Mouse (Mus musculus) spleen, adult 18-20 months (tissue): ENCODE data around the gene Gm49383.

Experiments used
- DNase-seq, 2 experiments: peaks; one replicate each; pipeline ENCODE4 v3.0.0; 2022; ENCODE audit warnings: mixed read lengths in 2 of 2

The Gm49383 gene

DNA sequence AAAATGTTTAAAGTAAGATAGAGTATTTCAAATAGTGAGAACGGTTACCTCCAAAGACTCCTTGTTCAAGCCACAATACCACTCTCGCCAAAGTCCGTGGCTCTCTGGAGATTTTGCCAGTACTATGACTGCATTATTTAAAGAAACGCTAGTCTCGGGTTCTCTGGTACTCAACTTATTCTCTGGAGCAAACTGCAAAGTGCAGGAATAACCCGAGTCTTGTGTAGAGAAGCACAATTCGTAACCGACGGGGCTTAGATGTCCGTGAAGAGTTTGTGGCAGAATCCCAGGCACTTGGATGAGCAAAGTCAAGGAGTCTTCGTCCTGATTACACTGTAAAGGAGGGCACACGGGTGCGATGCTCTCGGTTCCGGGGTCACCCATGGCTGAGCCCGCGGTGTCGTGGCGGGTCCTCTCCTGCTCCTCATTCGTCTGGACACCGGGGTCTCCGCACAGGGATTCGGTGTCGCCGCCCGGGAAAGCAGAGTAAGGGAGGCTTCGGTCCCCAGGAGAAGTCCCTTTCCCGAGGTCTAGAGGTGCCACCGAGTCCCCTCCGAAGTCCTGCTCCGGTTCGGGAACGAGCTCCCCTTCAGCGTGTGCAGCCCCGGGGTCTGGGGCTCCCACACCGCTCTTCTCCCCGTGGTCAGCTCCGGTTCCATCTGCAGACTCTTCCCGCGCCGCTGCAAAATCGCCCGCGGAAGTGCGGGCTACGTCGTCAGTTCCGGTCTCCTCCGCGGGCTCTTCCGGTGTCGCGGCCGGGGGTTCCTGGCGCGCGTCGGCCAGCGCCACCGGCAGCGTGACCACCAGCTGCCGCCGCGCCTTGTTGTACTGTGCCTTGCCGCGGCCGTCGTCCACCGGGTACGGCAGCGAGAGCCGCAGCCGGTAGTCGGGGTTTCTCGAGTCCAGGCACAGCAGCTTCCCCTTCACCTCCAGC, at the start of gene Gm49383:
Gene Gm49383, minus strand, starts transcription at position 661 of the 934 bp plus-strand sequence.
- DNase-seq: peak in 1 of 2 experiments; percentile 51

DNA sequence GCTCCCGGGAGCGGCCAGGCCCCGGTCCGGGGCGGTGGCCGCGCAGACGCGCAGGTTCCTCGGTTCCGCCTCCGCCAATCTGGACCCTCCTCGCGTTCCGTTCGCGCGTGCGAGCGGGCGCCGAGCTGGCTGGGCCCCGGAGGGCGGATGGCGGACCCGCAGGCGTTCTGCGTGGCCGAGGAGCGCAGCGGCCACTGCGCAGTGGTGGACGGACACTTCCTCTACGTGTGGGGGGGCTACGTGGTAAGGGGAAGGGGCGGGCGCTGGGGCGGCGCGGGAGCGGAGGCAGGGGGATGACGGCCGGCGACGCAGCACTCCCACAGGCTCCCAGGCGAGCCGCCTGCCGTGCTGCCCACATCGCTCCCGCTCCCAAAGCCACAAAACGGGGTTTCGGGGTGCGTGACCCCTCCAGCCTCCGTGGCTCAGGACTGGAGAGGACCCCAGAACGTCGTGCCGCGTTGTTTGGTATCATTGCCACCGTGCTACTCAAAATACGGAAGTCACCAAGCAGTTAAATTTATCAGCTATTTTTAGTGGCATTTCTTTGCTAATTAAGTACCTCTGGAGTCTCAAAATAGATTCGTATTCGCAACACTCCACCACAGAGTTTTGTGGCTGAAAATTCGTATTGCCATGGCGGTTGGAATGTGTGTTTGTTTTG, 45.0 kb upstream of the Gm49383 start:
- DNase-seq: peak; percentile 46 to 67

DNA sequence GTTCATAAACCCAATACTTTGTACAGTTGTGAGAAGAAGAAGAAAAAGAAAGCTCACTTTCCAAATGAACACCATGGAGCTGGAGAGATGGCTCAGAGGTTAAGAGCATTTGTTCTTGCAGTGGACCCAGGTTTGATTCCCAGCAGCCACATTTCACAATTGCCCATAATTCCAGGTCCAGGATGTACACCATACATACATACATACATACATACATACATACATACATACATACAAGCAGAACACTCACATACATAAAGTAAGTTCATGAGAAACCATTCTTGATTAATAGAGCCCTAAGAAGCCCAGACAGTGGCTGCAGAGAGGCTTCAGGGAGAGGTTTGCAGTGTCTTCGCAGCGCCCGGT, 44.5 kb upstream of the Gm49383 start:
- no peak for DNase-seq

DNA sequence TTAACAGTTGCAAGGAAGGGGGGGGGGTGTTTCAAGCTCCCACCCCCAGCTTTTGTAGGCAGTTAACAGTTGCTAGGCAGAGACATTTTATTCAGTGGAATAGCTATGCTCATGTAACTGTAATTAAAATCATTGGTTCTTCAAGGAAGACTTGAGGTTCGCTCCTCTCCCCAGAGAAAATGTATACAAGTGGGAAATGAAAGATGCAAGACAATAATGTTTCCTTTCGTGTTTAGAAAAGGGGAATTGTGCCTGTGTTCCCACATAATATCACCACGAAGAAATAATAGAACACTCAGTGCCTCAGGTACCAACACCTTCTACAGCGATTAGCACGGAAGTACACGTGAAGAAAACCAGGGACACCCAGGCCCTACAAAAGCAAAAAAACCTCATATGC, 44.0 kb upstream of the Gm49383 start, which contains the start of gene Klhdc1:
Gene Klhdc1, plus strand, starts transcription at position 301 of the 400 bp plus-strand sequence.
- DNase-seq: no peak

DNA sequence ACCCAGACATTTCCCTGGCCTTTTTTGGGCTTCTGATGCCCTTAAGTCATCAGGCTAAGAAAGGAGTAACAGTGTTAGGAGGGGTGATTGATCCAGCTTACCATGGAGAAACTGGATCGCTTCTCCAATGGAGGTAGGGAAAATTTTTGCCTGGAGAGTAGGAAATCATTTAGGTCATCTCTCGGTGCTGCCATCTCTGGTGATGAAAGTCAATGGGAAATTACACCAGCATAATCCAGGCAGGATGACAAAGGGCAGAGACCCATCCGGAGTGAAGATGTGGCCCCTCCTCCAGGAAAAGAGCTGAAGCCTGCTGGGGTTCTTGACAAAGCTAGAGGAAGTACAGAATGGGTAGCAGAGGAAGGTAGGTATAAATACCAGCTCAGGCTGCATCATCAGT, 41.4 kb upstream of the Gm49383 start:
- DNase-seq: no peak

DNA sequence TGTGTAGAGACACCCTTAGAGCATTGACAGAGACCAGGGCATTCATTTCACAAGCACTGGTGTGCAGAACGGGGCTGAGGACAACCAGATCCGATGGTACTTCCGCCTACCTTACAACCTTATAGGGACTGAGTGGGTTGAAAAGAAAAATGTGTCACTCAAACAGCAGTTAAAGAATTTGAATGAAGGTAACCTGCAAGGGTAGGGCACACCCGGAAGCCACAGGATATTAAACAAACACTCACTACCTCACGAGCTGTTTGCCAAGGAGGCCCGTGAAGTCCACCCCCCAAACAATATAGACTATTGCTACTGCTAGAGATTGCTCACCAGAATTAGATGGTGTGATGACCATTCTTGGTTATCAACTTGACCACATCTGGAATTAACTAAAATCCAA, 38.9 kb upstream of the Gm49383 start:
- no peak for DNase-seq

DNA sequence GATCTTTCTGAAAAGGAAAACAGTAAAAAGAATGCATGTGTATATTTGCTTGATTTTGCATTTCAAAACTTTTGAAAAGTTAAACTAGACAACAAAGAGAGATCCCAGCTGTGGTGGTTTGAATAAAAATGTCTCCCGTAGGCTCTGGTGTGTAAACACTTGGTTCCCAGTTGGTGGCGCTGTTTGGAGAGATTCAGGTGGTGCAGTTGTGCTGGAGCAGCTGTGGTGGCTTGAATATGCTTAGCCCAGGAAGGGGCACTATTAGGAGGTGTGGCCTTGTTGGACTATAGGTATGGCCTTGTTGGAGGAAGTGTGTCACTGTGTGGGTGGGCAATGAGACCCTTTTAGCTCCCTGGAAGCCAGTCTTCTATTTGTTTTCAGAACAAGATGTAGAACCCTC, 32.3 kb upstream of the Gm49383 start:
- DNase-seq: peak; percentile 19 to 48

DNA sequence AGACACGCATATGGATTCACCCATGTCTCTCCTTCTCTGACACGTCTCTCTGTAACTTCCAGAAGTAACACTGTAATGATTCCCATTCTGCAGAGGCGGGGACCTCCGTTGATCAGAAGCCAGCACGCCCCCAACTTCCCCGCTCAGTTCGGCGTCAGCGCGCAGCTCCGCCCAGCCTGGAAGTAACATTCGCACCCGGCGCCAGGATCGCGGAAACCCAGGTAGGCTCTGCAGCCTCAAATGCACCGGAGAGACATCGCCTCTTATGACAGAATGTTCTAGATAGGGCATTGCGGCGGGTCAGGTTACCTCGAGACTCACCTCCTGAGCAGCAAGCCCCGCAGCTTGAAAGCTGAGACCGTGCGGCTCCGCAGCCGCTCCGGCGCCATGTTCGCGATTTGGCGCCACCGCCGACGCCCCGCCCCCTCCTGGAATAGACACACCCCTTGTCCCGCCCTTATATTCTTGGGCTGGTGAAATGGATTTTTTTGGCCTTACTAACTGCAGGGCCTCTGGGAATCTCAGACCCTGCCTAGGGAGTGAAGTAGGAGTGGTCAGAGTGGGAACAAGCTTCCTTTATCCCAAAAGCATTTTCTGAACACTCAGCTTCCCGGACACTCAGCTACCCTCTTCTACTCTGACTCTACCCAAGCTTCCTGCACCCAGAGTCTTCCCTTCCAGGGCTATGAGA, 31.0 kb upstream of the Gm49383 start, which contains the start of gene Pole2:
Gene Pole2, minus strand, starts transcription at position 420 of the 691 bp plus-strand sequence.
- peak; percentile 71 to 89 for DNase-seq

DNA sequence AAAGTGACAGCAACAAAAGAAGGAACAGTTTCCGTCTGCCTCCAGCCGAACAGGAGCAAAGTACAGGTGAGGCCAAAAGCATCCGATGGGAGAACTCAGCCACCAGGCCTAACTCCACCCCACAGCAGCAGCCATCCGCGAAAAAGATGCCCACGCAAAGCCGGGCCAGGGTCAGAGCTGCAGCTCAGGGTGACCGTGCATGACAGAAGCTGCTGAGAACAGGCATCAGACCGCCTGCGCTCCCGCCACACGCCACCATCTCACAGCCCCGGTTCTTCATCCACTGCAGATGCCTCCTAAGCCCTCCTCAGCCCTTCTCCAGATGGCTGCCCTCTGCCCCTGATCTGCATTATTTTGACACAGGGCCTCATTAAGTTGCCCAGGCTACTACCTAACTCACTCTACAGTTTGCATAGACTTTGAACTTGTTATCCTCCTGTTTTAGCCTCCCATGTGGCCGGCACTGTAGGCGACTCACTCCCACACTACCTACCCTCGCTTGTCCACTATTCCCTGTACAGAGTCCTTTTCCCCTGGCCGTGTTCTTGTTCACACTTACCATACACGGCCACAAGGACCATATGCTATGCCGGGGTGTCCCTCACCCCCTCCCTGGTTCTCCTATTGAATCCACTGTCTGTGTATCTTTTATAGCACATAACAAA, 23.8 kb upstream of the Gm49383 start:
- DNase-seq: no peak

DNA sequence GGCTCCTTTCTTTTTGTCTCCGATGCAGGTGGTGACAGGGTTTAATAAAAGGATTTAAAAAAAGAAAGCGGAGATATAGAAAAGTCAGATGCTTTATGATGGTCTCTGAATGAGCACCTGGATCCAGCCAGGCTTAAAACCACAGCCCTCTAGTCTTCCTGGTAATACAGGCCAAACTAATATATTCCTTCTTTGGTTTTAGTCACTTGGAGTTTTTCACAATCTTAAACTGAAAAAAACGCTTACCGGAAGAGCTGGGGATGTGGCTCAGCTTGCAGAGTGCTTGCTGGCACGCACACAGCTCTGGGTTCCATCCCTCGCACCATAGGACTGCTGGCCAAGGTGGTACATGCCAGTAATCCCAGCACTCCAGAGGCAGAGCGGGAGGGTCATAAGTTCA, 19.7 kb upstream of the Gm49383 start:
- DNase-seq: no peak

DNA sequence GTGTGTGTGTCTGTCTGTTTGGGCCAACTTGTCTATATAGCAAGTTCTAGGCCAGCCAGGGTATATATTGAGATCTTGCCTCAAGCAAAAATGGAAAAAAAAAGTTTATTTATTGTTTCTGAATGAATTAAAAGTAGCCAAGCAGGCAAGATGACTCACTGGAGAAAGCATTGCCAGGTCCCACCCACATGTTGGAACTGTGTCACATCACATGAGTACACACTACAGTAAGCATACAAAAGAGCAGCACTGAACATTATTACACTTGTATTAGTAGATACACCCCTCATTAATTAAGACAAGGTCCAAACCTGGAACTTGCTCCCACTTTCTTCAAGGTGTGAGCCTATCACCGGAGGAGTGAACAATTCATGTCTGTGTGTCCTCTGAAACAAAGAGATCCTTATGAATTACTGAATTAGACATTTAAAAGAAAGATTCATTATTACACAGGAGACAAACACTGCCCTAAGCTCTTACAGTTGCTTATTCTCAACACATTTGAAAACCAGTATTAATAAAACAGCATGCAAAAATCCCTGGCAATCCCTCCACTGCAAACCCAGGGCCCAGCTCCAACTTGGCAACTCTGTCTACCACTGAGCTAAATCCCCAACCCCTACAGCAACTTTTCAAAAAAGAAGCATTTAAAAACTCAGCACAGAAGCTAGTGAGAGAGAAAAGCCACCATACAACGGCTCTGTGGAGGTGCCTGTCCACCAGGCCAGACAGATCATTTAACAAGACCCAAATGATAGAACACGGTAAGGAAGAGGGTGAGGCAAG, 18.3 kb upstream of the Gm49383 start:
- no peak for DNase-seq

DNA sequence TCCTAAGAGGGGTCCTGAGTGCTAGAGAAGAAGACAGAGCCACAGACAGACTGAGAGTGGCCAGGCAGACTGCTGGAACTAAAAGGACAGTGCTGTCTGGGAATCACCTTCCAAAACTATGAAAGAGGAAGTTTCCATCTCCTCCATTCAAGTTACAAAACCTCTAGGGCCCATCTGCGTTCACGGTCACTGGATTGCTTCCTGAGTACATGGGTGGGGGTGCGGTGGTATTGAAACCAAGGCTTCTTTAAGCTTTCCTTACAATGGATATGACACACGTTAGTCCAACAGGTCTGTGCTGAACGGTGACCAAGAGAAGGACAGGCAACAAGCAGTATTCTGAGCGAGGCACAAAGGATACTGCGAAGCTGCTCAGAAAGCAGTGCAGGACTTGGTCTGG, 17.5 kb upstream of the Gm49383 start:
- DNase-seq: no peak

DNA sequence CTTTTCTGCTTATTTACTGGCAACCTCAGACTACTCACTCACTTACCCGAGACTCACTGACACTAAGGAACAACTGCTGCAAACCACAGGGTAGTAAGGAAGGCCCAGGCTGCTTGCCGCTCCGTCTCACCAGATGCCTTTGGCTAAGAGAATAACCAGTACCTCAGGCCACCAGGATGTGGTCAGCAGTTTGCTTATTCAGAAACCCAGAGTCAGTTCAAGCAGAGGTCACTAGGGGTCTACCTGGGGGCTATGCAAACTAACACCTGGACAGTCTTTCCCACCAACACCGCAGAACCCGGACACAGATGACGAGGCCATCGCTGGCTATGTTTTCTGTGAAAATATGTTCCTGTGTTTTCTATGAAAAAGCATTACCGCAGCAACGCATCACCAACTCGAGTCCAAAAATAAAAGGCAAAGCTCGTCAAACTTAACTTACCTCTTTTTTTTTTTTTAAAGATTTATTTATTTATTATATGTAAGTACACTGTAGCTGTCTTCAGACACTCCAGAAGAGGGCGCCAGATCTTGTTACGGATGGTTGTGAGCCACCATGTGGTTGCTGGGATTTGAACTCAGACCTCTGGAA, 16.4 kb upstream of the Gm49383 start:
- no peak for DNase-seq

DNA sequence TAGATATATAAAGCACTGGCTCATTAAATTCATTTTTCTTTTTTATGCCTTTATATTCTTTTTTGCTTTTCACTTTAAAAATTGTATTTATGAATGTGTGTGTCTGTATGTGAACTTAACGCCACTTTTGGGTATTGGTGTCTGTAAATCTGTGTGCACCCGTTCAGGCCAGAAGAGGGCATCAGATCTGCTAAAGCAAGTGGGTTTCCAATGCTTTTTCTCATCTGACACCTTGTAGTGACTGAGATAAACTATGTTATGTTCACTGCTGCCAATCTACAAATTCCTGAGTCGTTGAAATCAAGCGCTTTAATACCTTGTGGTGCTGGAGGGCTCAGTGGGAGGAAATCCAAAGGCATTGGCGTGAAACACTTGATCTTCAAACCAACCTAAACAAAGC, 14.2 kb upstream of the Gm49383 start:
- no peak for DNase-seq

DNA sequence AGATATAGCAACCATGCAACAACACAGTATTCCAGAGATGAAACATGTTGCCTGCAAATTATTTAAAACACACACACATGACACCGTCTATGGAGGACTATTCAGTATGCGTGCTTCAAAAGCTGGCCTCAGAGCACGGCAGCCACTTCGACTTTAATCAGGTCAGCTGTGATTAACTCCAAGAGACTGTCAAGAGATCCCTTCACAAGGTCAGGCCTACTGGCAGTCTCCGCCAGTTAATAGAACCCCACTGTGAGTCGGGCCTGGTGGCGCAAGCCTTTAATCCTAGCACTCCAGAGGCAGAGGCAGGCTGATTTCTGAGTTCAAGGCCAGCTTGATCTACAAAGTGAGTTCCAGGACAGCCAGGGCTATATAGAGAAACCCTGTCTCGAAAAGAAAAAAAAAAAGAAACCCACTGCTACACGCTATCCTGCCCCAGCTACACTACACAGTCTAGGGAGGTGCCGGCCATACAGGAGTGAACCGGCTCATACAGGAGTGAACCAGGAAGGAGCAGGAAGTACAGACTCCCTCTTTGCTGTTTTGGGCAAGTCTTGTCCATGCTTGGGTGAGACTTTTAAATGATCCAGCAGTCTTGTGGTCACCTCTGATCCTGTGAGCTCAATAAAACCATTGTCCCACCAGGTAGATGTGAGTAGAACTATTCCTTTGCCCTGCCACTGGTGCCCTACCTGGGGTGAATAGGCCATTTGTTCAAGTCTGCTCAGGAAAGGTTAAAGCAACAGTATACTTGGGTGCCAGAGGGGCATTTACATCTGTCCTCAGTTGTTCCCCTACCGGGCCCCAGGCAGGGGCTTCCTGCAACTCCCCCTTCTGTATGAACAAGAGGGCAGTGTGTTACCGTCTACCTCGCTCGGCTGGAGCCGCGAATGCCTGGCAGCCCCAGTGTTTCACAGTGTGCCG, 13.4 kb upstream of the Gm49383 start:
- DNase-seq: no peak

DNA sequence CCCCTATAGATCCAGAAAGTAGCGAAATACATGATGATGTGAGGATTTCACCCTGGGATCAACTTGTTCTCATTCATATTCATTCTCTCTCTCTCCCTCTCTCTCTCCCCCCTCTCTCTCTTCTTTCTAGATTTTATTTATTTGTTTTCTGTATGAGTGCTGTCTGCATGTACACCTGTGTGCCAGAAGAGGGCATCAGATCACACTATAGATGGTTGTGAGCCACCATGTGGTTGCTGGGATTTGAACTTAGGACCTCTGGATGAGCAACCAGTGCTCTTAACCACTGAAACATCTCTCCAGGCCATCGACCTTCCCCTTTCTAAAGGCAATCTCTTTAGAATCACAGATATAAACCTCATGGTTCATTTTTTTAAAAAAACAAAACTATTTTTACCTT, 11.6 kb upstream of the Gm49383 start:
- no peak for DNase-seq

DNA sequence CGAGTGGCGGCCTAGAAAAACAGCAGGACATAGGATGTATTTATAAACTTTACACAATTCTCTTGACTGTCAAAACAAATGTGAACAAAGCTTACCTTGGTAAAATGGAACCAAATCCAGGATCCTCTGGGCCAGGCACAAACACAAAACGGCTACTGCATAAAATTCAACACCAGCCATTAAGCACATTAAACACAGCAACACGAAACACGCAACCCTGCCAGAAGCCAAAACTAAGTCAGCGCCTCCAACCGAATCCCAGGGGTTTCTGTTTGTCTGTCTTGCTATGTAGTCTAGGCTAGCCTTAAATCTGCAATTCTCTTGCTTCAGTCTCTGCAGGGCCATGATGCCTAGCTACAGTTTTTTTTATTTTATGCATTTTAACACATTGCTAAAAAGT, 11.0 kb upstream of the Gm49383 start:
- DNase-seq: no peak

DNA sequence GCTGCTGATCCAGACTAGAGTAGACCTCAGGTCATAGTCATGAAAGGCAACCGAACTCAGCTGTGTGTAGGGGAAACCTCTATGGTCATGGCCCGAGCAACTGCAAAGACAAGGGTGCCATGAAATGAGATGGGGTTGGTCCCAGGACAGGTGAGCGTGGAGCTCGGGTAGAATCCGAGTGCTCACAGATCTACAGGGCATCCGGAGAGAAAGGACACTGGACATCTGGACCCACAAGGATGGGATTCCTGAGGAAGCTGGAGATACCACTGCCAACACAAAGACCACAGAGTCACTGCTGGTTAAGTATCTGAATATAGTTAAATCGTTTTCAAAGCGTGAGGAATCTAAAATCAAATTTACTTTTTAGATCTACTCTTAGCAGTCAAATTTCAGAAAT, 10.5 kb upstream of the Gm49383 start:
- DNase-seq: no peak

DNA sequence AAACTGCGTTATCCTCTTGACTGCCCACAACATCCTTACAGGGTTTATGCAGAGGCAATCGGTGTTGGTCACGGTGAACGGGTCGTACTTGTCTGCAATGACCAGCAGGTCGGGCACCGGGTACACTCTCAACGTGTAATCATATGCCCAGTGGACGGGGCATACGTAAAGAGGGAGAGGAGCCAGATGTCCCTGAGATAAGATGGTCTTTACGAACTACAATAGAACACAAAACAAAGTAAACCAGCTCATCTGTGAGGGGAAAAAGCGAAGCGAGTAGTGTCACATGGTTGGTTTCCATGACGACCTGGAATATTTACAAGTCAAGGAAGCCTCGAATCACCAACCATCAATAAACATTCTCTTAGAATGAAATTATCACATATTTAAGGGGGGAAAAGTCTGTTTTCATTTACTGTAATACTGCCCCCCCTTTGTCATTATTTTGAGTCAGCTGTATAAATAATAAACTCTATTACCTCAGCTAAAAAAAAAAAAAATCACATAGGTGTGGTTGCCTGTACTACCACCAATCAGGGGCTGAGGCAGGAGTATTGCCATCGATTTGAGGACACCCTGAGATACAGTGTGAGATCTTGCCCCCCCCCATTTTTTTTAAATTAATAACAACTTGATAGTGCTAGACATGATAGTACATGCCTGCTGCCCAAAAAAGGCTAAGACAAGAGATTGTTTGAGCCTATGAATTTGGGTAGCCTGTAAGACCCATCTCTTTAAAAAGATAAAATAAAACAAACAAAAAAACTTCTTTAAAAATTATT, 7.3 kb upstream of the Gm49383 start, which contains the start of gene Gm49384:
Gene Gm49384, minus strand, starts transcription at position 216 of the 782 bp plus-strand sequence.
- no peak for DNase-seq

DNA sequence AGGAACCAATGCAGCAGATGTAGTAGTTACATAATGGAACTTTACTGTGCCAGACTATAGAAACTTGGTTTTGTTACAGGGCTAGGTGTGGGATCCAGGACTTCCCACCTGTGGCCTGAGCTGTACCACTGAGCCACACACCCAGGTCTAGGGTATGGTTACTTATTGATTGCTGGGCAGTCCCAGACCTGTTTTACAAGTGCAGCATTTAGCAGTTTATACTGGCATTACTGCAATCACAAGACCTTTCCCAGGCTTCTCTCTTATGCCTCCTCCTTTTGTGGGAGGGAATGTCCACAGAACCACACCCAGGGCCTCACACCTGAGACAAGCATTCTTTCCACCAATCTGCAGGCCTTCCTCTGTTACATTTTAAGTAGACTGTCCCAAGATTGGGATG, 2.1 kb upstream of the Gm49383 start:
- DNase-seq: no peak
